23 mouse cellular contexts compared by ENCODE assay signal in genomic region chr2:70506372-70506771, GRCm38 (mm10). TPM values are rescaled to one million over a fixed set of nuclear protein-coding genes. Genes with fewer than 3 reads are reported as not detected.
A peak's percentile ranks its signal among the peaks of the same experiment; 100 is the strongest.
DNase-seq lines count a peak whose midpoint lies in the region; ATAC-seq lines count a peak whose summit lies in the region.
"Had no signal": no experiment of that assay in that cellular context is flagged by ENCODE, and none has a peak within 500 bp of the region (broad histone marks: within the 10 kb centered on the region; RNA-seq: fewer than 3 reads in every experiment).

No protein-coding gene starts in this region.

- H3K27ac ChIP-seq in lung, embryonic 15.5 days: peak overlapping the region; percentile 90
- 0 out of 2 replicates have a peak overlapping the region, but pooled peaks have one; percentile 22 for H3K27ac ChIP-seq in kidney, embryonic 15.5 days
- H3K27ac ChIP-seq: forebrain, embryonic 10.5 days; gastrocnemius, adult 2 months had no signal

- H3K36me3 ChIP-seq in lung, embryonic 15.5 days: no peaks in the 10 kb centered on the region
- H3K36me3 ChIP-seq in kidney, embryonic 15.5 days: no peaks in the 10 kb centered on the region
- H3K36me3 ChIP-seq: embryonic facial prominence, embryonic 15.5 days; forebrain, embryonic 10.5 days; heart, embryonic 13.5 days had no signal

- peak; percentile 18 for DNase-seq in kidney, adult 18-20 months
- no peak for DNase-seq in kidney, postnatal 4 days
- no peak for DNase-seq in lung, adult 18-20 months
- DNase-seq in kidney, postnatal 14 days: peak; percentile 30
- DNase-seq in adrenal gland, postnatal 14 days: no peak
- DNase-seq: adrenal gland, postnatal 25 days; cerebellum, adult 18-20 months; cerebellum, postnatal 10 days; embryo, embryonic 11 days; gastrocnemius, adult 2 months; gastrocnemius, postnatal 36 days; heart, postnatal 36 days had no signal

- no peak overlapping the region for H3K4me3 ChIP-seq in lung, embryonic 15.5 days
- H3K4me3 ChIP-seq in kidney, embryonic 15.5 days (replicated peaks): no peak overlapping the region
- H3K4me3 ChIP-seq: embryonic facial prominence, embryonic 15.5 days; erythroblast, embryonic 14.5 days; forebrain, embryonic 10.5 days; gastrocnemius, adult 2 months; heart, embryonic 13.5 days had no signal

- no peaks in the 10 kb centered on the region for H3K27me3 ChIP-seq in lung, embryonic 15.5 days
- no peaks in the 10 kb centered on the region for H3K27me3 ChIP-seq in kidney, embryonic 15.5 days
- H3K27me3 ChIP-seq: CH12.LX, Patski had no signal

- peaks cover 47% of the 10 kb centered on the region for H3K4me1 ChIP-seq in lung, embryonic 15.5 days
- peaks cover 32% of the 10 kb centered on the region for H3K4me1 ChIP-seq in kidney, embryonic 15.5 days

- no peak for ATAC-seq in lung, embryonic 15.5 days (ENCODE audit: borderline replicate concordance, extremely low read depth, low FRiP score, low TSS enrichment)
- no peak for ATAC-seq in kidney, embryonic 15.5 days (replicated peaks; ENCODE audit: low FRiP score)
- ATAC-seq: activated CD4-positive, CD25-positive, alpha-beta regulatory T cell, adult 4 months; forebrain, embryonic 14.5 days; Patski had no signal

- peak overlapping the region; percentile 37; the same call in 1 of the 2 replicates for H3K4me2 ChIP-seq in lung, embryonic 15.5 days
- H3K4me2 ChIP-seq in kidney, embryonic 15.5 days: no peak overlapping the region
- H3K4me2 ChIP-seq: embryonic facial prominence, embryonic 15.5 days; heart, embryonic 13.5 days had no signal

- H3K9me3 ChIP-seq in lung, embryonic 15.5 days: no peaks in the 10 kb centered on the region
- H3K9me3 ChIP-seq in kidney, embryonic 15.5 days (replicated peaks): no peaks in the 10 kb centered on the region
- H3K9me3 ChIP-seq: embryonic facial prominence, embryonic 15.5 days; forebrain, embryonic 10.5 days; heart, embryonic 13.5 days had no signal

- no peak overlapping the region for H3K9ac ChIP-seq in lung, embryonic 15.5 days
- H3K9ac ChIP-seq in kidney, embryonic 15.5 days: no peak overlapping the region
- H3K9ac ChIP-seq: embryonic facial prominence, embryonic 15.5 days; heart, embryonic 13.5 days had no signal

- WGBS in lung, embryonic 15.5 days: 23% methylated on average over 2 of the region's 2 CpGs
- 65% methylated on average over 2 of the region's 2 CpGs for WGBS in kidney, embryonic 15.5 days

RNA-seq across cellular contexts. Expression of gene Erich2, which starts 2.2 kb away (rescaled TPM):
- 6.9 and 7.6 TPM in 2 replicates for polyA plus RNA-seq in lung, embryonic 15.5 days (2015; fragmentation: Nextera tagmentation; extraction: Ambion mirVana)
- 1.9 and 2.3 TPM in 2 replicates for polyA plus RNA-seq in kidney, embryonic 15.5 days (2015; fragmentation: Nextera tagmentation; extraction: Ambion mirVana)
- total RNA-seq in adrenal gland, postnatal 14 days (2021): 0.45 TPM in 1 of 2 replicates, not detected in the other
- total RNA-seq: CH12.LX; common myeloid progenitor, adult 5-6 weeks; gastrocnemius, adult 2 months; gastrocnemius, postnatal 36 days; heart, postnatal 36 days had no signal
- polyA plus RNA-seq: activated CD4-positive, CD25-positive, alpha-beta regulatory T cell, adult 4 months; erythroblast, embryonic 14.5 days had no signal

RNA-seq across cellular contexts. Expression of gene Sp5, which starts 31.6 kb away (rescaled TPM):
- polyA plus RNA-seq in lung, embryonic 15.5 days (2015; fragmentation: Nextera tagmentation; extraction: Ambion mirVana): 9.3 TPM in 2 replicates
- 2.8 and 3.1 TPM in 2 replicates for polyA plus RNA-seq in kidney, embryonic 15.5 days (2015; fragmentation: Nextera tagmentation; extraction: Ambion mirVana)
- 2.0 and 3.5 TPM in 2 replicates for total RNA-seq in adrenal gland, postnatal 14 days (2021)
- total RNA-seq: CH12.LX; common myeloid progenitor, adult 5-6 weeks; gastrocnemius, adult 2 months; gastrocnemius, postnatal 36 days had no signal
- polyA plus RNA-seq: activated CD4-positive, CD25-positive, alpha-beta regulatory T cell, adult 4 months; erythroblast, embryonic 14.5 days; Patski had no signal

RNA-seq across cellular contexts. Expression of gene Gad1, which starts 46.5 kb away (rescaled TPM):
- polyA plus RNA-seq in lung, embryonic 15.5 days (2015; fragmentation: Nextera tagmentation; extraction: Ambion mirVana): 0.09 and 0.38 TPM in 2 replicates
- 0.23 and 0.36 TPM in 2 replicates for polyA plus RNA-seq in kidney, embryonic 15.5 days (2015; fragmentation: Nextera tagmentation; extraction: Ambion mirVana)
- 0.89 and 1.3 TPM in 2 replicates for total RNA-seq in adrenal gland, postnatal 14 days (2021)
- total RNA-seq: common myeloid progenitor, adult 5-6 weeks had no signal
- polyA plus RNA-seq: erythroblast, embryonic 14.5 days had no signal

Comparison
In these comparisons a context has a peak if more than half of its experiments do, and no peak if none do; other contexts are left out.
1. DNase-seq: peak in kidney, adult 18-20 months (single experiment) and kidney, postnatal 14 days (single experiment); none in kidney, postnatal 4 days (0 of 2), lung, adult 18-20 months (0 of 2) and adrenal gland, postnatal 14 days (single experiment).